8 mouse cellular contexts compared by ENCODE assay signal in the genomic region with DNA sequence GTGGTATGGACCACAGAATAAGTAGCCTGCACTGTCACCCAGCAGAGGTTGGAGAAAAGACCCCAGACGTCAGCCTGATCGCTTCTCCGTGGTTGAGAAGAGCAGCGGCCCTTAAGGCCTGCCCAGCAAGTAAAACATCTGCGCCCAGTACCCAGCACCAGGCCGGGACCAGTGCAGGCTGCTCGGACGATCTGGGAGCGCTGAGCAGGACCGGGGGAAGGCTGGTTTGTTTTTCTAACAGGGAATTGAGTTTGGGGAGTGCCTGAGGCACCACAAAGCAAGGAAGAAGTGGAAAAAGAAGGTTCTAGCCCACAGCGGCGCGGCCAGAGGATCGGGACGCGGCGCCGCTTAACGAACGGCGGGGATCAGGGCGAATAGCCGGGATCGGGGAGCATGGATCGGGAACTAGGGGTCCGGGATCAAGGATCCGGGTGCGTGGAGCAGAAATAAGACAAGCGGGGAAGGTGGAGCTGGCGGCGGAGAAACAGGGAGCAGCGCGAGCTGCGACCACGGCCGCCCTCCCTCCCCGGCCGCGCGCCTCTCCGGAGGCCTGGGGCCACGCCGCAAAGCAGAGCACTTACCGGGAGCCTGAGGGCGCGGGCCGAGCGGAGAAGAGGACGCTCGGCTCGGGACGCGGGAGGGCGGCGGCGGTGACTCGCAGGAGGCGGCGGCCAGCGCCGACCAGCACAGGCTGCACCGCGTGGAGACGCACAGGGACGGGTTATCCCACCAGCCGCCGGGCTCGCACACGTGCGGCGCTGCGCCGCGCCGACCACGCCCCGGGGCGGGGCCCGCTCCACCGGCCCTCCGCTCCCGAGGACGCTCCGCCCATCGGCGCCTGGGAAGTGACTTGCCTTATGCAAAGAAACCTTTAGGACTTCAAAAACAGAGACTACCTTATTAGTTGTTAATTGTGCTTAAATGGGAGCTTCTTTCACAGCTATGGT. TPM values are rescaled to one million over a fixed set of nuclear protein-coding genes. Genes with fewer than 3 reads are reported as not detected.
DNase-seq lines count a peak whose midpoint lies in the region; ATAC-seq lines count a peak whose summit lies in the region.

A gene (minus strand): TSS at position 781 of the 947 bp plus-strand sequence.

- H3K4me1 ChIP-seq in intestine, embryonic 15.5 days (replicated peaks) = peaks cover 10% of the 10 kb centered on the region
- peaks cover 12% of the 10 kb centered on the region for H3K4me1 ChIP-seq in midbrain, embryonic 11.5 days (ENCODE audit: control insufficient read depth, insufficient read depth, low read length)

- DNase-seq in adrenal gland, postnatal 10 days = peak; percentile 93
- DNase-seq in embryo, embryonic 11.5 days (ENCODE audit: low read depth, low spot score) = peak; percentile 83
- peak; percentile 75 to 82 for DNase-seq in gastrocnemius, postnatal 36 days
- DNase-seq in left cerebral cortex, postnatal 4 days = peak; percentile 83
- peak; percentile 99 for DNase-seq in midbrain, embryonic 11.5 days (ENCODE audit: low spot score, missing footprints)
- DNase-seq in right cerebral cortex, postnatal 4 days = peak; percentile 79
- peak; percentile 84 for DNase-seq in yolk sac, embryonic 10.5 days (ENCODE audit: low spot score)

- peak within 1 kb of the TSS; percentile 65 for H3K4me2 ChIP-seq in intestine, embryonic 15.5 days (replicated peaks)
- peak within 1 kb of the TSS; percentile 55 for H3K4me2 ChIP-seq in midbrain, embryonic 11.5 days

- ATAC-seq in intestine, embryonic 15.5 days = peak; percentile 92
- ATAC-seq in midbrain, embryonic 11.5 days (ENCODE audit: low FRiP score) = peak; percentile 92

- H3K9me3 ChIP-seq in intestine, embryonic 15.5 days = no peaks in the 10 kb centered on the region
- no peaks in the 10 kb centered on the region for H3K9me3 ChIP-seq in midbrain, embryonic 11.5 days (ENCODE audit: control insufficient read depth, low read length)

- H3K4me3 ChIP-seq in intestine, embryonic 15.5 days (replicated peaks) = peak within 1 kb of the TSS; percentile 93
- H3K4me3 ChIP-seq in midbrain, embryonic 11.5 days (ENCODE audit: low read depth, low read length) = peak within 1 kb of the TSS; percentile 50

- H3K9ac ChIP-seq in intestine, embryonic 15.5 days = peak within 1 kb of the TSS; percentile 82
- H3K9ac ChIP-seq in midbrain, embryonic 11.5 days (ENCODE audit: low read length) = peak within 1 kb of the TSS; percentile 67

- no peaks in the 10 kb centered on the region for H3K27me3 ChIP-seq in intestine, embryonic 15.5 days (replicated peaks)
- H3K27me3 ChIP-seq in midbrain, embryonic 11.5 days (ENCODE audit: control insufficient read depth, insufficient read depth, low read length) = no peaks in the 10 kb centered on the region

- H3K36me3 ChIP-seq in intestine, embryonic 15.5 days = no peaks in the 10 kb centered on the region
- H3K36me3 ChIP-seq in midbrain, embryonic 11.5 days (ENCODE audit: control insufficient read depth, insufficient read depth, low read length) = no peaks in the 10 kb centered on the region

- intact Hi-C loops in gastrocnemius, postnatal 36 days (cut with DNase I) = no loop called here
- intact Hi-C loops in left cerebral cortex, postnatal 4 days (cut with DNase I) = no loop called here

- peak within 1 kb of the TSS; percentile 49 for H3K27ac ChIP-seq in intestine, embryonic 15.5 days
- no peak within 1 kb of the TSS for H3K27ac ChIP-seq in midbrain, embryonic 11.5 days (ENCODE audit: low read depth, low read length)

- WGBS in intestine, embryonic 15.5 days = under 1% methylated on average over 76 of the region's 86 CpGs
- under 1% methylated on average over 82 of the region's 86 CpGs for WGBS in midbrain, embryonic 11.5 days

RNA-seq across cellular contexts. Expression of the gene that starts here (rescaled TPM):
- total RNA-seq in adrenal gland, postnatal 10 days (2021) = 10 to 100 TPM; 20.0 to 22.3 TPM
- total RNA-seq in gastrocnemius, postnatal 36 days (2021) = 10 to 100 TPM; 10.8 to 11.3 TPM
- 30.5 and 31.5 TPM in 2 replicates for polyA plus RNA-seq in intestine, embryonic 15.5 days (2015; fragmentation: Nextera tagmentation; extraction: Ambion mirVana)
- total RNA-seq in left cerebral cortex, postnatal 4 days (2021) = 10 to 100 TPM; 26.3 to 32.7 TPM
- polyA plus RNA-seq in midbrain, embryonic 11.5 days (2014; fragmentation: Nextera tagmentation; extraction: Ambion mirVana) = 25.6 and 28.3 TPM in 2 replicates
